In the genomic region with DNA sequence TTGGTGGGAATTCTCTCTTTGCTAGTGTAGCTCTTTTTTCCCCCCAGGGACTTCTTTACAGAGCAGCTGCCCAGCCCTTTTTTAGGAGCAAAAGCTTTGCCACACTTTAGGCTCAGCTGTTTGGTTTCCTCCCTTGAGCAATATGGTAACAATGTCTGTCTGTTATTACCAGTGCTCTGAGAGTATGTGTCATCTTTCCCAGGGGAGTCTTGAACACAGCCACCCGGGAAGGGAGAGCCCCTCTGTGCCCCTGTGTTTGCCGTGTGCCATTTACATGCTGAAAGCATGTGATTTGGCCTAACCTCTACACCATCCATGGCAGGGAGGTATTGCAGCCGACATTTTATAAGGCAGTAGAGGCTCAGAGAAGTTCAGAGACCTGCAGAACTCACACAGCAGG, we compare ENCODE assay signal across 20 mouse cellular contexts. TPM values are rescaled to one million over a fixed set of nuclear protein-coding genes. Genes with fewer than 3 reads are reported as not detected.
DNase-seq lines count a peak whose midpoint lies in the region; ATAC-seq and TF ChIP-seq lines count a peak whose summit lies in the region.
"Had no signal": no experiment of that assay in that cellular context is flagged by ENCODE, and none has a peak within 500 bp of the region (broad histone marks: within the 10 kb centered on the region; RNA-seq: fewer than 3 reads in every experiment).

No protein-coding gene starts in this region.

- H3K27me3 ChIP-seq in liver, adult 2 months (ENCODE audit: control insufficient read depth, insufficient read depth, low read length): no peaks in the 10 kb centered on the region
- H3K27me3 ChIP-seq in CH12.LX (replicated peaks): no peaks in the 10 kb centered on the region
- no peaks in the 10 kb centered on the region for H3K27me3 ChIP-seq in intestine, embryonic 16.5 days (replicated peaks; ENCODE audit: control insufficient read depth, insufficient read depth, low read length)
- no peaks in the 10 kb centered on the region for H3K27me3 ChIP-seq in liver, postnatal 0 days (ENCODE audit: insufficient read depth, low read length)
- H3K27me3 ChIP-seq in limb, embryonic 10.5 days (ENCODE audit: low read depth, poor library complexity, severe bottlenecking): no peaks in the 10 kb centered on the region
- H3K27me3 ChIP-seq: hindbrain, embryonic 13.5 days; lung, embryonic 15.5 days; neural tube, embryonic 13.5 days had no signal

- no peak for TF ChIP-seq RAD21 in CH12.LX (IDR thresholded peaks at IDR 0.05; ENCODE audit: low read depth, low read length)

- no peaks in the 10 kb centered on the region for H3K36me3 ChIP-seq in liver, adult 2 months (ENCODE audit: control insufficient read depth, insufficient read depth, low read length)
- H3K36me3 ChIP-seq in CH12.LX (replicated peaks in 1 of 2; ENCODE audit: control insufficient read depth in 1 of 2, insufficient read depth in 1 of 2, low read length in 1 of 2): no peaks in the 10 kb centered on the region
- no peaks in the 10 kb centered on the region for H3K36me3 ChIP-seq in intestine, embryonic 16.5 days (ENCODE audit: control insufficient read depth, insufficient read depth, low read length)
- no peaks in the 10 kb centered on the region for H3K36me3 ChIP-seq in liver, postnatal 0 days (replicated peaks; ENCODE audit: insufficient read depth, low read length)
- H3K36me3 ChIP-seq in limb, embryonic 10.5 days: no peaks in the 10 kb centered on the region
- H3K36me3 ChIP-seq: hindbrain, embryonic 13.5 days; lung, embryonic 15.5 days; neural tube, embryonic 13.5 days had no signal

- 55% methylated on average over 3 of the region's 3 CpGs for WGBS in liver, adult 2 months
- 63% methylated on average over 3 of the region's 3 CpGs for WGBS in intestine, embryonic 16.5 days
- WGBS in liver, postnatal 0 days (ENCODE audit: insufficient replicate concordance): 58% methylated on average over 3 of the region's 3 CpGs
- 80% methylated on average over 3 of the region's 3 CpGs for WGBS in limb, embryonic 10.5 days

- no peak for DNase-seq in liver, adult 2 months (ENCODE audit: extremely low read depth, low read depth, low spot score)
- DNase-seq in liver: no peak
- DNase-seq in CH12.LX (ENCODE audit: extremely low read depth): peak; percentile 90
- DNase-seq in liver, postnatal 0 days: no peak
- DNase-seq in limb, embryonic 10.5 days (ENCODE audit: low spot score): no peak
- DNase-seq in cerebellum, postnatal 14 days: no peak
- DNase-seq in cerebellum, adult 11 months: no peak
- DNase-seq: cerebellum, adult 11-12 months; cerebellum, postnatal 25 days; forebrain, postnatal 0 days; gastrocnemius, postnatal 36 days; layer of hippocampus, adult 9-11 months; lung, postnatal 36 days; midbrain, embryonic 14.5 days; retina, postnatal 1 day; right cerebral cortex, postnatal 25 days had no signal

- in situ Hi-C loops in CH12.LX (cut with MboI; ENCODE audit: low pct_ligation_motif_present, low pct_unique_long_range_greater_than_20kb, low sequenced_read_pairs): no loop called here

- no peak for TF ChIP-seq CTCF in liver, adult 2 months (IDR thresholded peaks at IDR 0.05; ENCODE audit: low read depth, low read length)
- no peak for TF ChIP-seq CTCF in CH12.LX (conservative IDR thresholded peaks at IDR 0.05 in 1 of 2, IDR thresholded peaks at IDR 0.05 in 1 of 2; ENCODE audit: low read depth in 2 of 2, low read length in 2 of 2)
- no peak for TF ChIP-seq CTCF in liver, postnatal 0 days (IDR thresholded peaks at IDR 0.05; ENCODE audit: low read depth)

- H3K79me2 ChIP-seq in liver, adult 2 months (ENCODE audit: control insufficient read depth, insufficient read depth, low read length): no peaks in the 10 kb centered on the region
- no peaks in the 10 kb centered on the region for H3K79me2 ChIP-seq in CH12.LX (replicated peaks; ENCODE audit: control insufficient read depth, extremely low read depth, insufficient read depth, poor library complexity, severe bottlenecking)

- H3K9ac ChIP-seq in liver, adult 2 months (ENCODE audit: low read depth, low read length): peak overlapping the region; percentile 62; the same call in 1 of the 2 replicates
- H3K9ac ChIP-seq in CH12.LX (ENCODE audit: insufficient read depth, low read depth): no peak overlapping the region
- H3K9ac ChIP-seq in intestine, embryonic 16.5 days (ENCODE audit: low read depth, low read length): no peak overlapping the region
- H3K9ac ChIP-seq in liver, postnatal 0 days (replicated peaks): no peak overlapping the region
- H3K9ac ChIP-seq: forebrain, postnatal 0 days; hindbrain, embryonic 13.5 days; lung, embryonic 15.5 days; neural tube, embryonic 13.5 days had no signal

- TF ChIP-seq POLR2A in liver, adult 2 months (IDR thresholded peaks at IDR 0.05; ENCODE audit: extremely low read depth, insufficient read depth, low read length): no peak
- no peak for TF ChIP-seq POLR2A in CH12.LX (IDR thresholded peaks at IDR 0.05; ENCODE audit: low read depth, low read length)

- H3K4me3 ChIP-seq in liver, adult 2 months (ENCODE audit: insufficient read depth, low read depth, low read length): no peak overlapping the region
- no peak overlapping the region for H3K4me3 ChIP-seq in CH12.LX (replicated peaks in 1 of 3; ENCODE audit: low read depth in 2 of 3, low read length in 2 of 3, poor library complexity in 1 of 3)
- no peak overlapping the region for H3K4me3 ChIP-seq in intestine, embryonic 16.5 days (ENCODE audit: low read length)
- no peak overlapping the region for H3K4me3 ChIP-seq in liver, postnatal 0 days (ENCODE audit: low read depth, low read length)
- no peak overlapping the region for H3K4me3 ChIP-seq in limb, embryonic 10.5 days
- H3K4me3 ChIP-seq: hindbrain, embryonic 13.5 days; lung, embryonic 15.5 days; neural tube, embryonic 13.5 days had no signal

- peak overlapping the region; percentile 97 for H3K27ac ChIP-seq in liver, adult 2 months (replicated peaks; ENCODE audit: insufficient read depth, low read depth, low read length)
- H3K27ac ChIP-seq in CH12.LX (ENCODE audit: insufficient read depth, low read depth): no peak overlapping the region
- H3K27ac ChIP-seq in intestine, embryonic 16.5 days (ENCODE audit: low read length): peak overlapping the region; percentile 46; the same call in 1 of the 2 replicates
- H3K27ac ChIP-seq in liver, postnatal 0 days (ENCODE audit: low read depth): peak overlapping the region; percentile 19; the same call in 1 of the 2 replicates
- H3K27ac ChIP-seq in limb, embryonic 10.5 days: no peak overlapping the region
- H3K27ac ChIP-seq: hindbrain, embryonic 13.5 days; lung, embryonic 15.5 days; neural tube, embryonic 13.5 days had no signal

- peak; percentile 62; the same call in 1 of the 2 replicates for TF ChIP-seq EP300 in CH12.LX (IDR thresholded peaks at IDR 0.05; ENCODE audit: low read length)
- no peak for TF ChIP-seq EP300 in liver, postnatal 0 days (IDR thresholded peaks at IDR 0.05; ENCODE audit: low read depth)

- H3K4me1 ChIP-seq in liver, adult 2 months (ENCODE audit: control insufficient read depth, insufficient read depth, low read length): peaks cover 25% of the 10 kb centered on the region
- peaks cover 17 to 27% of the 10 kb centered on the region in 2 experiments for H3K4me1 ChIP-seq in CH12.LX (ENCODE audit: control insufficient read depth in 1 of 2, insufficient read depth in 2 of 2)
- peaks cover 7% of the 10 kb centered on the region for H3K4me1 ChIP-seq in intestine, embryonic 16.5 days (ENCODE audit: control insufficient read depth, insufficient read depth, low read length)
- H3K4me1 ChIP-seq in liver, postnatal 0 days (ENCODE audit: insufficient read depth): peaks cover 7% of the 10 kb centered on the region; the same call in 1 of the 2 replicates
- no peaks in the 10 kb centered on the region for H3K4me1 ChIP-seq in limb, embryonic 10.5 days

- ATAC-seq in intestine, embryonic 16.5 days: peak; percentile 29; the same call in 1 of the 2 replicates
- no peak for ATAC-seq in liver, postnatal 0 days
- ATAC-seq: forebrain, postnatal 0 days had no signal

- peaks cover 15% of the 10 kb centered on the region for H3K9me3 ChIP-seq in CH12.LX (replicated peaks; ENCODE audit: low read length)
- H3K9me3 ChIP-seq in intestine, embryonic 16.5 days (ENCODE audit: control insufficient read depth, low read length): no peaks in the 10 kb centered on the region
- no peaks in the 10 kb centered on the region for H3K9me3 ChIP-seq in liver, postnatal 0 days (ENCODE audit: low read length)
- H3K9me3 ChIP-seq in limb, embryonic 10.5 days (replicated peaks): no peaks in the 10 kb centered on the region
- H3K9me3 ChIP-seq: hindbrain, embryonic 13.5 days; lung, embryonic 15.5 days; neural tube, embryonic 13.5 days had no signal

- dilution Hi-C loops in CH12.LX (cut with MboI; ENCODE audit: extremely low pct_ligation_motif_present, extremely low pct_unique_long_range_greater_than_20kb, low sequenced_read_pairs): no loop called here

- no peak overlapping the region for H3K4me2 ChIP-seq in CH12.LX (ENCODE audit: insufficient read depth, low read depth, poor library complexity, severe bottlenecking)
- H3K4me2 ChIP-seq in intestine, embryonic 16.5 days (ENCODE audit: low read depth, low read length): no peak overlapping the region
- no peak overlapping the region for H3K4me2 ChIP-seq in liver, postnatal 0 days (ENCODE audit: low read depth, low read length)
- H3K4me2 ChIP-seq: hindbrain, embryonic 13.5 days; lung, embryonic 15.5 days; neural tube, embryonic 13.5 days had no signal

TF ChIP-seq in CH12.LX, 34 proteins besides CTCF, POLR2A, EP300 and RAD21 (continues in another document):
- no peak for TF ChIP-seq RCOR1 (conservative IDR thresholded peaks at IDR 0.05; ENCODE audit: low read depth, low read length)
- TF ChIP-seq USF2 (conservative IDR thresholded peaks at IDR 0.05; ENCODE audit: low read depth, low read length): no peak

RNA-seq across cellular contexts. Expression of a gene that starts 29.4 kb away (rescaled TPM):
- total RNA-seq in liver, adult 2 months (2014; rRNA removed): 71.2 and 83.2 TPM in 2 replicates
- polyA plus RNA-seq in liver, adult 2 months (2012; rRNA removed): 50.4 and 51.9 TPM in 2 replicates
- total RNA-seq in CH12.LX (2012; rRNA removed): 92.1 and 106 TPM in 2 replicates
- total RNA-seq in CH12.LX (2014; rRNA removed): 133 and 147 TPM in 2 replicates
- 254 and 256 TPM in 2 replicates for polyA plus RNA-seq in CH12.LX (2012; ENCODE audit: insufficient read length, low read depth)
- polyA plus RNA-seq in intestine, embryonic 16.5 days (2015; fragmentation: Nextera tagmentation; extraction: Ambion mirVana): 107 and 108 TPM in 2 replicates
- 26.7 and 28.1 TPM in 2 replicates for polyA plus RNA-seq in liver, postnatal 0 days (2015; fragmentation: Nextera tagmentation; extraction: Ambion mirVana)
- 168 and 183 TPM in 2 replicates for polyA plus RNA-seq in limb, embryonic 10.5 days (2016; fragmentation: Nextera tagmentation; extraction: Ambion mirVana)

RNA-seq across cellular contexts. Expression of a gene that starts 40.5 kb away (rescaled TPM):
- total RNA-seq in liver, adult 2 months (2014; rRNA removed): 30.8 and 34.8 TPM in 2 replicates
- 29.0 and 30.2 TPM in 2 replicates for polyA plus RNA-seq in liver, adult 2 months (2012; rRNA removed)
- total RNA-seq in CH12.LX (2012; rRNA removed): 26.6 and 27.2 TPM in 2 replicates
- 39.6 and 45.4 TPM in 2 replicates for total RNA-seq in CH12.LX (2014; rRNA removed)
- polyA plus RNA-seq in CH12.LX (2012; ENCODE audit: insufficient read length, low read depth): 24.0 and 25.0 TPM in 2 replicates
- polyA plus RNA-seq in intestine, embryonic 16.5 days (2015; fragmentation: Nextera tagmentation; extraction: Ambion mirVana): 31.4 and 34.7 TPM in 2 replicates
- 26.6 and 30.1 TPM in 2 replicates for polyA plus RNA-seq in liver, postnatal 0 days (2015; fragmentation: Nextera tagmentation; extraction: Ambion mirVana)
- polyA plus RNA-seq in limb, embryonic 10.5 days (2016; fragmentation: Nextera tagmentation; extraction: Ambion mirVana): 56.8 and 64.1 TPM in 2 replicates

Comparison
In these comparisons a context has a peak if more than half of its experiments do, and no peak if none do; other contexts are left out.
1. H3K27ac ChIP-seq: peak in liver, adult 2 months (single experiment), intestine, embryonic 16.5 days (single experiment) and liver, postnatal 0 days (single experiment); none in CH12.LX (single experiment) and limb, embryonic 10.5 days (single experiment).